Mouse (Mus musculus) CH12.LX (cell line): ENCODE results near the gene Slbp.

Experiments
- CTCF ChIP-seq, 2 experiments: IDR thresholded peaks in 1 of 2; conservative IDR thresholded peaks in 1 of 2; 2 replicates each; pipeline ENCODE4 v1.5.1; 2011 to 2012; ENCODE audit warnings: low read depth in 2 of 2, low read length in 2 of 2, improper control_type of control experiment in 1 of 2, inconsistent platforms in 1 of 2, mild to moderate bottlenecking in 1 of 2, moderate library complexity in 1 of 2
- POLR2A ChIP-seq: IDR thresholded peaks from 2 replicates; pipeline ENCODE4 v1.6.1; 2011; ENCODE audit warnings: low read depth, mild to moderate bottlenecking, improper control_type of control experiment, low read length
- SMC3 ChIP-seq: IDR thresholded peaks from 2 replicates; pipeline ENCODE4 v1.6.1; 2011; ENCODE audit warnings: low read depth, low read length, improper control_type of control experiment
- USF2 ChIP-seq: conservative IDR thresholded peaks from 2 replicates; pipeline ENCODE4 v1.6.1; 2011; ENCODE audit warnings: low read depth, low read length, improper control_type of control experiment

- TF ChIP-seq USF2, result no peak
- TF ChIP-seq CTCF (conservative IDR thresholded peaks at IDR 0.05 in 1 of 2, IDR thresholded peaks at IDR 0.05 in 1 of 2; ENCODE audit: low read depth in 2 of 2, low read length in 2 of 2), result no peak
- TF ChIP-seq SMC3, result no peak
- TF ChIP-seq POLR2A, result no peak
Observed at GRCm38 (mm10) chr5:33689852-33690645, 37.7 kb upstream of the Slbp start.
